Mouse (Mus musculus) thymus, adult 18-20 months (tissue): ENCODE measurements around the gene Hoxd3.

Source experiments
- DNase-seq, 2 experiments: peaks; one replicate each; pipeline ENCODE4 v3.0.0; 2022; ENCODE audit warnings: mixed read lengths in 2 of 2

Hoxd3 gene

GRCm38 (mm10) chr2:74708676-74709075 is 3.1 kb upstream of the Hoxd3 start:
- DNase-seq: no peak

GRCm38 (mm10) chr2:74709465-74710419 is 2.0 kb upstream of the Hoxd3 start:
- no peak for DNase-seq

- no peak for DNase-seq
These were observed 691 bp upstream of the Hoxd3 start for GRCm38 (mm10) chr2:74710929-74711543.

DNA sequence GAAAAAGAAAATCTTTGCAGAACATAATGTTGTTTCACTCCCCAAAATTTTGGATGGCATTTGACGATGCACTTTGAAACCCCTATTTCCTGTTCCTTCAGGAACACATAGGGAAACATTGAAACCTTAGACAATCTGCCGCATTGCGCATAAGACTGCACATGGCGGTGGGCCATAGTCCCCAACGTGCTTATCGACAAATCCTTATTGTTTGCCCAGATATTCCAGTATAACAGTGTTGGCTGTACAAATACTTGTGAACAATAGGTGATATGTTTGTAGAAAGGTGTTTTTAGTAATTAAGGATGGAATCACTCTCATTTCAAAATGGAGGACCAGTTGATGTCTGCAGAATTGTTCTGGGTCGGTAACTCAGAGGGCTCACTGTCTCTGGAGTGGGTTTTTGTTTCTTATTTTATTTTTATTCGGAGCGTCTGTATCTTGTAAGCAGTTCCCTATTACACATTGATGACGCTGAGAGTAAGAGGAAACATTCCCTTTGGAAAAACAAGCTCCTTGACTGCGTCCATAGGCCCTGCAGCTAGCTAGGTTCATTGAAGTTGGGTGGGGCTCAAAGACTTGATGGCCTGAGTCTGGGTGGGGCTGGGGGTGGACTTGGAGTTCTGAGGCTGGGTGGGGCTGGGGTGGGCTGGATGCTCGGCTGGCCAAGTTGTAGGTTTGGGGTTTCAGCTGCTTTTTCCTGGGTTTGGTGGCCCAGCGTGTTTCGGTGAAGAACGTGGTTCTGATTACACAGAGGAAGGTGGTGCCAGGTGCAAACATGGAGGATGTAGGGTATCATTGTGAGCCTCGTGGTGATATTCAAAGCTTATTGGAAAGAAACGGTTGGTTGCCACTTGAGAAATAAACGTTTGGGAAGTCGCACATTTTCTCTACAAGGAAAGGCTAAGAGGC is 1.8 kb downstream of the Hoxd3 start:
- no peak for DNase-seq

- DNase-seq: no peak
These were observed 2.5 kb downstream of the Hoxd3 start for GRCm38 (mm10) chr2:74714156-74714789.

- DNase-seq: no peak
These were observed 3.2 kb downstream of the Hoxd3 start for GRCm38 (mm10) chr2:74714881-74715280.

DNA sequence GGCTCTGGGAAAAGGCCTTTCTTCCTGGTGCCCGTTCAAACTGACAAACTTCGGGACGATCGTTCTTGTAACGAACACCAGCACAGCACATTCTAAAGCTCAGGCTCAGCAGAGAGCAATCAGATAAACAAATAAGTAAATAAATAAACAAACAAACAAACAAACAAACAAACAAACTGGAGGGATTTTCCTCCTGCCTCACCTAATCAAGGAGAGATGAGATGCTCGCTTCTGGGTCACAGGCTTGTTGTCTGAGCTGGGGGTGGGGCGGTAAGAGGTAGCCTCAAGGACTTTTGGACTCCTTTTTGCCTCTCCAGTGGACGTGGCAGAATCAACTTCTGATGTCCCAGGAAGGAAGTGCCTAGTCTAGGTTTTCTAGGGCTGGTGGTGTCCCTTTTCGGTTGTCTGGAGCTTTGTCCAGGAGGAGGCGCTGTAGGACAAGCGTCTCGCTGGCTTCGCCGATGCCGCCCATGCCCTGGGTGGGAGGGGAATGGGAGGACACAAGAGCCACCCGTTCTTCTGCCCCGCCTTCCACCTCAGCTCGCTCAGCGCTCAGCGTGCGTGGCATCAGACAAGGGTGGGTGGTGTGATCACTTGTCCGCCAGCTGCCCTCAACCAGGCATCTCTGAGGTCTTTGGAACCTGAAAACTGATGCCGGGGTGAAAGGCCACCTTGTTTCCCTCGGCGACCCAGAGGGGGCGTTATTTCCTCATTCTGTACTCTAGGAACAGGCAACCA is 3.9 kb downstream of the Hoxd3 start:
- peak; percentile 41 to 47 for DNase-seq

- no peak for DNase-seq
These were observed 8.7 kb downstream of the Hoxd3 start for GRCm38 (mm10) chr2:74720384-74720783.

DNA sequence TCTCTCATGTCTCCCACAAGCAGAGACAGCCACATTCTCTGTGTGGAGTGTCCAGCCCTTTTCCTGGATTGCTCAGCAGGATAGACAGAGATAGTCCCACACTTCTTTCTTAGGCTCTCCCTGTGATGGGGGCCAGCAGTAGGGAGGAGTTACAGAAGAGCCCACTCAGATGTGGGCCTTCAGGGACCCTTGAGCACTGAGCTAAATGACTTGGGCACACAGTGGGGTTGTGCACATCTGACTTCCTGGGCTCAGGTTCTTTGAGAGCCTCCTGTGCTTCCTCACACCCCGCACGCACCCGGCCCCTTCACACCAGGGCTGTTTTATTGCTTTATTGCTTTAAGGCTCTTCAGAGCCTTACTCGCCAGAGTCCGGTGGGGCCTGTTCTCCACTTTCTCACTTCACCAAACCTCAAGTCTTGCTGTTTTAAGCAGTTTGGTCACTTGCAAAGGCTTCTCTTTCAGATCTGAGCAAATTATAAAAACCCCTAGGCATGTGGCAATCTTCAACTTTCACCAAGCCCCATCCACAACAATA is 9.3 kb downstream of the Hoxd3 start:
- DNase-seq: no peak

- no peak for DNase-seq
These were observed 10.2 kb downstream of the Hoxd3 start for GRCm38 (mm10) chr2:74721882-74722281.

GRCm38 (mm10) chr2:74722949-74723348 is 11.2 kb downstream of the Hoxd3 start:
- no peak for DNase-seq

- no peak for DNase-seq
These were observed 12.7 kb downstream of the Hoxd3 start for GRCm38 (mm10) chr2:74724244-74725015.

GRCm38 (mm10) chr2:74725171-74725570 is 13.4 kb downstream of the Hoxd3 start:
- no peak for DNase-seq

DNA sequence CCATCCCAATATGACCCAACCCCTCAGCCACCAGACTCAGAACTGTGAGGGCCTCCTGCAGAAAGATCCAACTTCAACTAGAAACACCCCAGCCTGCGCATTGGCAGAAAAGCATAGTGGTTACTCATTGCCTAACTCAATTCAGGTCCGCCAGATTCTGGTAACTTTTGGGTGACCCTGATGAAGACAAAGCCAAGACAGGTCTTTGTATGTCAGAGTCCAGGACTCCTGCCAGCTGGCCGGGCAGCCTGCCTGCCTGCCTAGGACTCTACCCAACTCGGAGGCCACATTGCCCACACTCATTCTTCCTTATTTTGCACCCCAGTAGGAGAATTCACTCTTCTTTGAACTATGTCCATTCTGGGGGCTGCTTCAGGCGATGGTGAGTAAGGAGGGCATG is 14.8 kb downstream of the Hoxd3 start, which contains the start of gene Gm28230:
Gene Gm28230, plus strand, starts transcription at position 178 of the 400 bp plus-strand sequence.
- DNase-seq: no peak

DNA sequence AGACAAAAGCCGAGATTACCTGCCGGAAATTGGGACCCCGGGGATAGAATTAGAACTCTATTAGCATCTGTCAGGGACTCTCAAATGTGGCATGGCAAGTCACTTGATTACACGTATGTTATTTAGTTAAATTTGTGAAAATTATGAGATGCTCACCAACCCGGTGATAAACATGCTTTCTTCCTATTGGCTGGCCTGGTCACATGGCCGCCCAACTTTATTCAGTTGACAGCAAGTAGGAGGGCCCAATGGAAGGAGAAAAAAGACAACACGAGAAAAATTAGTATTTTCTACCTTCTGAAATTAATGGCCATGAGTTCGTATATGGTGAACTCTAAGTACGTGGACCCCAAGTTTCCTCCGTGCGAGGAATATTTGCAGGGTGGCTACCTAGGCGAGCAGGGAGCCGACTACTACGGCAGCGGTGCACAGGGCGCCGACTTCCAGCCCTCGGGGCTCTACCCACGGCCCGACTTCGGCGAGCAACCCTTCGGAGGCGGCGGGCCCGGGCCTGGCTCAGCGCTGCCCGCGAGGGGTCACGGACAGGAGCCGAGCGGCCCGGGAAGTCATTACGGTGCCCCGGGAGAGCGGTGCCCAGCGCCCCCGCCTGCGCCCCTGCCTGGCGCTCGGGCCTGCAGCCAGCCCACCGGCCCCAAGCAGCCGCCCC is 15.4 kb downstream of the Hoxd3 start:
- DNase-seq: no peak

GRCm38 (mm10) chr2:74727640-74728302 is 16.0 kb downstream of the Hoxd3 start:
- no peak for DNase-seq

DNA sequence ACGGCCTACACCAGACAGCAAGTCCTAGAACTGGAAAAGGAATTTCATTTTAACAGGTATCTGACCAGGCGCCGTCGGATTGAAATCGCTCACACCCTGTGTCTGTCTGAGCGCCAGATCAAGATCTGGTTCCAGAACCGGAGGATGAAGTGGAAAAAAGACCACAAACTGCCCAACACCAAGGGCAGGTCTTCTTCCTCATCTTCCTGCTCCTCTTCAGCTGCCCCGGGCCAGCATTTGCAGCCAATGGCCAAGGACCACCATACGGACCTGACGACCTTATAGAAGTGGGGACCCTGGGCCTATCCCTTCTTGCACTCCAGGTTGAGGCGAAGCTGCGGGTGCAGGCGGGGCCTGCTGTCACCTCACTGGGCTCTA is 16.6 kb downstream of the Hoxd3 start:
- DNase-seq: no peak

DNA sequence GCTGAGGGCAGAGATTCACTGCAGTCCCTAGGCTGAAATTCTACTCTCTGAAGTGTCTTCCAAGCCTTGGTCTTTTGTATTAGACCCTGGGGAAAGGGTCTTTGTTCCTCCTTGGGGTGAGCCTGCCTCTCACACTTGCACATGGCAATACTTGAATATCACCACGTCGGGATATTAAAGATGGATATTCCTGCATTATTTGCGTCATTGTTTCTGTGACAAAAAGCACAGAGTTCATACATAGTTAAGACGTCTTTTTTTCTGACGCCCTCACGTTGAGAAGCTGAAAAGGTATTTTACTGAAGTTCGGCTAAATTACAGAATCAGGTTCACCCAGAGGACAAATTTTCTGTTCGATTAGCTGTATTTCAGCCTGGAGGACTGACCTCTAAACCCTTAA is 18.6 kb downstream of the Hoxd3 start:
- DNase-seq: no peak

DNA sequence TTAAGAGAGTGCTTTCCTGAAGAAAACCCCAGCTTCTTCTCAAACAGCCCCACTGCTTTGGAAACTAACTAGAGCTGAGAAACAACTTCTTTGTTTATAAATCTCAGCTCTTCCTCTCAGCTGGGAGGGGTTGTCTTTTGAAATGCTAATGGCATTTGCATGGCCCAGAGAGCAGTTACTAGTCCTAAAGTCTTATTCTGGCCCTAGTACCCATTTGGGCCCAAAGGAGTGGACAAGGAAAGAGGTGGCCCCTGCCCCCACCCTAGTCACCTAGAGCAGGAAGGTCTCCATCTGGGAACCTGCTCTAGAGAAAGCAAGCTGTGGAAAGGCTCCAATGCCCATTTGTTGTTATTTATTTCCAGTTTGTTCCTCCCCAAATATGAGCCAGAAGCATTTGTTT is 19.3 kb downstream of the Hoxd3 start:
- DNase-seq: no peak
